Mouse (Mus musculus): ENCODE data around the gene Zfp317. TPM values are rescaled to one million over a fixed set of nuclear protein-coding genes. Genes with fewer than 3 reads are reported as not detected.

Zfp317 gene
- total and polyA plus RNA-seq, 3 experiments = 41.2 to 67.9 TPM; not detected in 1

DNA sequence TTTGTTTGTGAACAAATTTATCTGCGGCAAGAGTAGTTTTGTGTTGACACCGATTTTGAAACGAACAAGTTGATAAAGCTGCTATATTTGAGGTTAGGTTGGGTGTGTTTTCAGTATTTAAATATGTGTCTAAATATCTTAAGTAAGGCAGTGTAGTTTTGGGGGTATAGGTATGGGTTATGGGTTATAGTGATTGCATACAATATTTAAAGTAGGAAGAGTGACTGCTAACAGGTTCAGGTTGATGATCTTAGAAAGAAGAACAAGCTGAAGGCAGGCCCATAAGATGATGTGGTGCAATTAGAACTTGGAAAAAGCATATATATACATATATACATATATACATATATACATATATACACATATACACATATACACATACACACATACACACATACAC lies 605 bp upstream of the Zfp317 start:
- TF ChIP-seq TBP (IDR thresholded peaks at IDR 0.05; ENCODE audit: low read depth, low read length) (no peak), MYB (IDR thresholded peaks at IDR 0.05; ENCODE audit: low read depth, low read length) (no peak), MAX (IDR thresholded peaks at IDR 0.05; ENCODE audit: low read length) (no peak), NRF1 (IDR thresholded peaks at IDR 0.05; ENCODE audit: insufficient read depth, low read depth, low read length, poor library complexity, severe bottlenecking) (no peak), ZNF384 (IDR thresholded peaks at IDR 0.05; ENCODE audit: low read depth, low read length) (no peak), BHLHE40 (IDR thresholded peaks at IDR 0.05; ENCODE audit: borderline replicate concordance, low read depth, low read length) (no peak), TCF12 (IDR thresholded peaks at IDR 0.05; ENCODE audit: low read depth, low read length) (no peak), UBTF (IDR thresholded peaks at IDR 0.05; ENCODE audit: borderline replicate concordance, insufficient read depth, low read depth, low read length) (no peak), E2F4 (IDR thresholded peaks at IDR 0.05; ENCODE audit: borderline replicate concordance, low read depth, low read length) (no peak), GATA1 (IDR thresholded peaks at IDR 0.05; ENCODE audit: low read depth, low read length) (no peak), ELF1 (IDR thresholded peaks at IDR 0.05; ENCODE audit: low read depth, low read length) (no peak), MEF2A (IDR thresholded peaks at IDR 0.05; ENCODE audit: extremely low read depth, insufficient replicate concordance, low read depth, low read length, poor library complexity, severe bottlenecking) (no peak), SMC3 (IDR thresholded peaks at IDR 0.05; ENCODE audit: low read depth, low read length) (no peak), USF1 (IDR thresholded peaks at IDR 0.05; ENCODE audit: low read depth, low read length) (no peak), GABPA (IDR thresholded peaks at IDR 0.05; ENCODE audit: low read depth, low read length) (no peak), EP300 (IDR thresholded peaks at IDR 0.05; ENCODE audit: low read depth in 1 of 2, low read length in 2 of 2) (no peak), USF2 (IDR thresholded peaks at IDR 0.05; ENCODE audit: borderline replicate concordance in 1 of 2, insufficient read depth in 1 of 2, low read depth in 1 of 2, low read length in 2 of 2) (no peak), POLR2A (IDR thresholded peaks at IDR 0.05; ENCODE audit: control insufficient read depth in 1 of 2, insufficient read depth in 1 of 2, low read depth in 1 of 2, low read length in 2 of 2, poor library complexity in 1 of 2) (no peak), ZKSCAN1 (IDR thresholded peaks at IDR 0.05; ENCODE audit: low read depth, low read length) (no peak), ETS1 (IDR thresholded peaks at IDR 0.05; ENCODE audit: low read depth, low read length) (no peak)
- Histone ChIP-seq H3K9ac (ENCODE audit: control insufficient read depth, low read depth, low read length, poor library complexity, severe bottlenecking) (no peak overlapping the region), H3K9me3 (replicated peaks; ENCODE audit: insufficient read depth, low read length) (no peaks in the 10 kb centered on the region), H3K4me1 (ENCODE audit: control insufficient read depth in 1 of 2, insufficient read depth in 2 of 2, low read length in 2 of 2) (peaks cover 0 to 8% of the 10 kb centered on the region in 2 experiments; a peak in 1 of 4 replicates), H3K36me3 (ENCODE audit: control insufficient read depth in 1 of 2, insufficient read depth in 2 of 2, low read length in 2 of 2) (peaks cover 11 to 12% of the 10 kb centered on the region in 2 experiments), H3K27ac (ENCODE audit: control insufficient read depth, low read depth, low read length) (no peak overlapping the region), H3K4me3 (ENCODE audit: control insufficient read depth in 1 of 2, insufficient read depth in 1 of 2, low read depth in 2 of 2, low read length in 2 of 2) (no peak overlapping the region), H3K27me3 (ENCODE audit: control insufficient read depth in 1 of 2, insufficient read depth in 2 of 2, low read length in 2 of 2) (peaks cover 0 to 4% of the 10 kb centered on the region in 2 experiments; a peak in 1 of 4 replicates), H3K79me2 (ENCODE audit: control insufficient read depth, insufficient read depth, low read length, poor library complexity) (peaks cover 15% of the 10 kb centered on the region)
- DNase-seq (ENCODE audit: low read depth, low spot score) = peak; percentile 32

DNA sequence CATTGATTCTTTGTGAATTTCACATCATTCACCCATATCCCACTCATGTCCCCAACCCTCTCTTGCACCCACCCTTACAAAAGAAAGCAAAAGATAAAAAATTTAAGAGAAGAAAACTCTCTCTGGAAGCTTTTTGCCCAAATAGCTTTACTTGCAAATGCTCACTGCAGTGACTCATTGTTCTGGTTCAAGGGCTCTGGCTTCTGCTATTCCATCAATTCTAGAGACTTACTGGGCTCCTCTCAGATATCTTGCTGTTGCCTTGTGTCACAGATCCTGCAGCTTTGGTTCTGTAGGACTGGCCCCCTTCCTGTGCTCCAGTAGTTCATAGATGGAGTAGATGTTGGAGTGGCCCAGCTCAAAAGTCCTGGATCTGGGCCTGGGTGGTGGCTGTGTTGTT lies 7.7 kb downstream of the Zfp317 start:
- TF ChIP-seq BHLHE40 (IDR thresholded peaks at IDR 0.05; ENCODE audit: borderline replicate concordance, low read depth, low read length) (no peak), GABPA (IDR thresholded peaks at IDR 0.05; ENCODE audit: low read depth, low read length) (no peak)
- H3K9me3 ChIP-seq (replicated peaks; ENCODE audit: insufficient read depth, low read length) = no peaks in the 10 kb centered on the region
- peaks cover 13 to 59% of the 10 kb centered on the region in 2 experiments for H3K36me3 ChIP-seq (ENCODE audit: control insufficient read depth in 1 of 2, insufficient read depth in 2 of 2, low read length in 2 of 2)
- H3K79me2 ChIP-seq (ENCODE audit: control insufficient read depth, insufficient read depth, low read length, poor library complexity) = peaks cover 20% of the 10 kb centered on the region
- no peak overlapping the region for H3K4me3 ChIP-seq (ENCODE audit: control insufficient read depth in 1 of 2, insufficient read depth in 1 of 2, low read depth in 2 of 2, low read length in 2 of 2)
- no peaks in the 10 kb centered on the region for H3K27me3 ChIP-seq (ENCODE audit: control insufficient read depth in 1 of 2, insufficient read depth in 2 of 2, low read length in 2 of 2)
- no peak overlapping the region for H3K27ac ChIP-seq (ENCODE audit: control insufficient read depth, low read depth, low read length)
- no peak overlapping the region for H3K9ac ChIP-seq (ENCODE audit: control insufficient read depth, low read depth, low read length, poor library complexity, severe bottlenecking)
- no peaks in the 10 kb centered on the region for H3K4me1 ChIP-seq (ENCODE audit: control insufficient read depth in 1 of 2, insufficient read depth in 2 of 2, low read length in 2 of 2)
- no peak for DNase-seq (ENCODE audit: low read depth, low spot score)

Measured in MEL (cell line).